Mouse (Mus musculus): ENCODE measurements around the gene Endou.

The Endou gene

DNA sequence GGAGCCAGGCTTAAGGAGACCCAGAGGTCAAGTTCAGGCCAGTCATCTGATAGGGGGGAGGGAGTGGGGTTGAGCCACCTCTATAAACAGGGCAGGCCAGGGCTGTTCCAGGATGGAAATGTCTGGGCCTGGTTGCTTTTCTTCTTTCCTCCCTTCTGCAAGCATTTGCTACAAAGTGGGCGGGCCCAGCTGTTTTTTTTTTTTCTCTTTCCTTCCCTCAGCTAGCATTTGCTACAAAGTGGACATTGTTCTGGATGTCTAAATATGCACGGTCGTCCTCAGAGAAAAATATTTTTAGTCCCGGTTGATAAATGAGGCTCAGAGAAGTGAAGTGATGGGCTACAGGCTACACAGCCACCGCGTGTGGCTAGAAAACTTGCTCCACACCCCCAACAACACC, 23.3 kb upstream of the Endou start:
- DNase-seq = no peak

GRCm38 (mm10) chr15:97752491-97752890, 21.4 kb upstream of the Endou start:
- DNase-seq = peak in 1 of 2 experiments; percentile 42

- DNase-seq = peak in 1 of 2 experiments; percentile 57
Observed at GRCm38 (mm10) chr15:97751676-97752075, 20.5 kb upstream of the Endou start.

- DNase-seq = peak; percentile 80 to 88
Observed at GRCm38 (mm10) chr15:97750697-97751096, 19.6 kb upstream of the Endou start.

DNA sequence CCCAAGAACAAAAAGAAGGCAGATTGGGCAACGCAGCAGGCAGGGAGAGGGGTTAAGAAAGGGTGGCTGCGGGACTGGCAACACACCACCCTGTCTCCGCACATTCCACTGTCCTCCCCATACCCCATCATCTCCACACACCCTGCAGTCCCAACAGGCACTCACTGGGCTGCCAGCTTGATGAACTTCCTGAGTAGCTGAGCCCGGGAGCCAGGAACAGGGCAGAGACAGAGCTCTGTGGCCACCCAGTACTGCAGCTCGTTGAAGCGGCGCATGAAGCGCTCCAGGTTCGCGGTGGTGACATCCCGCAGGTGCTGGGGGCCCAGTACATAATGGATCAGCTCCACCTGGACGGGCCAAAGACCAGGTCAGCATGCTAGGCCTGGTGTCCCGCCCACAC, 18.7 kb upstream of the Endou start:
- DNase-seq = no peak

DNA sequence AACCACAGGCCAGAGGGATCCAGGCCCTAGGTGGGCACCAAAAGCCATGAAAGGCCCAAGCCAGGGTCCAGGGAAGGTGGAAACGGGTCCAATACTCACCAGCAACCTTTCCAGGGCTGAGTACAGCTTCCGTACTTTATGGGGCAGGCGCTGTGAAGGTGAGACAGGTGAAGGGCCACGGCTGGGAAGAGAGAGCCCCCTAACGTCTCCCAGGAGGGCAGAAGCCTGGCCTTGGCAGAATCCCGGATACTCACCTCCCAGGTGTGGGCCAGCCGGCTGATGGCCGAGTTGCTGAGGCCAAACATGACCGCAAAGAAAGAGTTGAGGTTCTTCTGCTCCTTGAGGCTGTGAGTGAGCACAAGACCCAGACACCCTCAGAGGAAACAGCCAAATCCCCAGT, 18.3 kb upstream of the Endou start:
- DNase-seq = no peak

- DNase-seq = no peak
Observed at GRCm38 (mm10) chr15:97748964-97749363, 17.8 kb upstream of the Endou start.

- DNase-seq = no peak
Observed at GRCm38 (mm10) chr15:97748309-97748708, 17.2 kb upstream of the Endou start.

GRCm38 (mm10) chr15:97747486-97747885, 16.3 kb upstream of the Endou start:
- no peak for DNase-seq

GRCm38 (mm10) chr15:97746748-97747147, 15.6 kb upstream of the Endou start:
- DNase-seq = no peak

GRCm38 (mm10) chr15:97746278-97746677, 15.1 kb upstream of the Endou start:
- no peak for DNase-seq

DNA sequence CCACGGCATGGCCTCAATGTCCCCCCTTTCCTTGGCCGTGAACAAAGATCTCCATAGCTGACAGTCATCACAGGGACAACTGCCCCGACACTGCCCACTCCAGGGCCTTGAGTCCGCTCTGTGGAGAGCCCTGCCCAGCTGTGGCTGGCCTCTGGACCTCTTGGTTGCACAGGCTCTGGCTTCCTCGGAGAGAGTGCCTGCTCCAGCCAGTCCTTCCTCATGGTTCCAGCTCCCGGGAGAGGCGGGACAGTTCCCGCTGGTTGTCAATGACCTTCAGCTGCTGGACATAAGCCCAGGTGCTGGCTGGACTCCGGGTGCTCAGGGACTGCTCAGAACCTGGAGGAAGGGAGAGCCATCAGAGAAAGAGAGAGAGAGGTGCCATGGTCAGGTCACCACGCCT, 14.2 kb upstream of the Endou start:
- DNase-seq = peak; percentile 37 to 52

- peak in 1 of 2 experiments; percentile 23 for DNase-seq
Observed at GRCm38 (mm10) chr15:97744930-97745329, 13.8 kb upstream of the Endou start.

DNA sequence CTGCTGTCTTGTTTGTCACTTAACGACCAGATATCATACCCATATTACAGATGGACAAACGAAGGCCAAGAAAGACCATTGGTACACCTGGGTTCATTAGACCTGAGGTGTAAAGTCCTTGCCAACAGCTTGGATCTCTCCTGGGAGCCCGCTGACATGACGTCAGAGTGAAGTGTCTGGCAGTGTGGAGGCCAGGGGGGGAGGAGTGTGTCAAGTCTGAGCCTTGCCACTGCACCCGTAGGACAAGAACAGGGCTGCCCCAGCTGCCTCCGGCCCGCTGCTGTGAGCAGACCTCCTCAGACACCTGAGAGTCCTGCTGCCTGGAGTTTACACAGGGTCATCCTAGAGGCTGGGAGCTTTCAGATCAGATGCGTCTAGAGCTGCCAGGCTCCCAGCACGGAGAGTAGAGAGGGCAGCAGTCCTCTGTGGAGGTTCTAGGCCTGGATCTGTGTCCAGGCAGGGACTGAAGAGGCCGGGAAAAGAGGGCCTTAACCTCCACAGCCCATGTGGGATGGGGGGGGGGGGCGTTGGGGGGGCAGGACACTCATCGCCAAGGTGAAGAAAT, 12.9 kb upstream of the Endou start:
- DNase-seq = no peak

GRCm38 (mm10) chr15:97743210-97743609, 12.1 kb upstream of the Endou start:
- no peak for DNase-seq

DNA sequence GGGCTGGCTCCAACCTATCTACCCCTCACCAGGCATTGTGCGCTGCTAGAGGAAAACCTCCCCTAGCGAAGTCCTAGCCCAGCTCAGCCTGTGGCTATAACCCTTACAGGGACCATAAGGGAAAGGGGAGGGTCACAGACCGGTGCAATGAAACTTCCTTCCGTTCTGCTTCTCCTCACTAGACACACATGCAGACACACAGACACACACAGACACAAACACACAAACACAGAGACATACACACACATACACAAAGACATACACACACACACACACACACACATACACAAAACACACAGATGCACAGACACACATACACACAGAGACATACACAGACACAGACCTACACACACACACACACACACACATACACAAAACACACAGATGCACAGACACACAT, 11.5 kb upstream of the Endou start:
- no peak for DNase-seq

GRCm38 (mm10) chr15:97742074-97742473, 10.9 kb upstream of the Endou start:
- no peak for DNase-seq

DNA sequence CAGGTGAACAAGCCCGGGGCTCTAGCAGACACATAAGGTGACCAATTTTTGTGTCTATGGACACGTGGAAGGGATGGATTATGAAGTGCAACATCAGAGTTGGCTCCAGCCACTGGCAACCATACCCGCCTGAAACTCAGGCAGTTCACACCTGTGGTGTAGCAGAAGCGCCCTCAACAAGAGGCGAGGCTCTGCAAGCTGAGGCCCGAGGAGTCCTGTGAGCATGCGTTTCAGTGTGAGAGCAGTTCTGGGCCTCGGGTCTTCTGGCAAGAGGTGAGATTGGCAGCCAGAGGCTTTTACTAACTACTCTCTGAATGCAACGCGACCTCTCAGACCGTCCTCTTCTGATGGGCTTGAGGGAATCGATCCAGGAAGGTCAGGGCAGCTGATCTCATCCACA, 10.5 kb upstream of the Endou start:
- no peak for DNase-seq

DNA sequence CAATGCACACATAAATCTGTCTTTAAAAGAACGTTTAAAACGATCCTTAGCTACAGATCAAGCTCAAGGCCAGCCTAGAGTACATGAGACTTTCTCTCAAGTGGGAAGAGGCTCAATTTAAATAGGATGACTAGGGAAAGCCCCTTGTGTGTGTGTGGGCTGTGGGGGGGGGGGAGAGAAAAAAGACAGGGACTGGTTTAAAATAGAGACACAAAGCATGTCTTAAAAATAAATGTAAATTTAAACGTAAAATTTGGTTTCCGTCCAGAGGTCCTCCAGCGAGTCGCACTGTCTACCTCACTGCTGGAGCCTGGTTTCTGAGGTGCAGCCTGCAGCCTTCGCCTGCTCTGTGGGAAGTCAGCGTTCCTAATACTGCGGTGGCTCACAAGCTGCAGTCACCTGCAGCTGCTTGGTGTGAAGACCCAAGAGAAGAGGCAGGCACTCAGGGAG, 9.2 kb upstream of the Endou start:
- no peak for DNase-seq

DNA sequence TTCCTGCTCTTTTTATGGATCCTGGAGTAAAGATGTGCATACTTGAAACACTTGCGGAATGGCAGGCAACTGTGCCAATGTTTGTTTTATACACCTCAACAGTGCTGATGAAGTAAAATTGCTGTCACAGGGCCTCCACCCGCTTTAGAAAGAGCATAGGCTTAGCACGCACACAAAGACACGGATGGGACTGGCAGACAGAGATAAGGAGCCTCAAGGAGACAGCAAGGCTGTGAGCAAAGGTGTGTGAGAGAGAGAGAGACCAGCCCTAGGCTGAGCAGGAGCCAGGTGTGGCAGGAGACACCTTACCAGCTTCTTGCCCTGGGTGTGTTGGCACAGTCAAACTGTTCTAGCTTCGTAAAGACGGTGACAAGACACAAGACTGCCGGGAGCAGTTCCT, 7.8 kb upstream of the Endou start:
- no peak for DNase-seq

- DNase-seq = no peak
Observed at GRCm38 (mm10) chr15:97731988-97732387, 849 bp upstream of the Endou start.

GRCm38 (mm10) chr15:97730365-97730764, 774 bp downstream of the Endou start:
- DNase-seq = peak in 1 of 2 experiments; percentile 46

DNA sequence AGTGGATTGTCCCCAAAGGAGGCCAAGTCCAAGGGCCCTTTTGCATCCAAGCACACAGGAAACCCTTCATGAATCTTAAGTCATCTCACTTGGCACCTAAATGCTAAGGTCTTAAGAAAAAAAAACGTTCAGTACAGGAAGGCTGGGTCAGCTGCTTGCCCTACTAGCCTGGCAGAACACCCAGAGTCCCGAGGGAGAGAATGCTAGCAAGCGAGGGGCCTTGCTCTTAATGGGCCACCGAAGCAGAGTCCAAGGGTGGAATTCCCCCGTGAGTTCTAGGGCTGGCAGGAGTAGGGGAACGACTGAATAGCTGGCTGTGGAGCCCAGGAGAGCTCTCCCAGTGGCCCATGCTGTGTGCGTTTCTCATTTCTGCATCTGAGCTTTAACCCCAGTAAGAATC, 2.3 kb downstream of the Endou start:
- peak in 1 of 2 experiments; percentile 32 for DNase-seq

DNA sequence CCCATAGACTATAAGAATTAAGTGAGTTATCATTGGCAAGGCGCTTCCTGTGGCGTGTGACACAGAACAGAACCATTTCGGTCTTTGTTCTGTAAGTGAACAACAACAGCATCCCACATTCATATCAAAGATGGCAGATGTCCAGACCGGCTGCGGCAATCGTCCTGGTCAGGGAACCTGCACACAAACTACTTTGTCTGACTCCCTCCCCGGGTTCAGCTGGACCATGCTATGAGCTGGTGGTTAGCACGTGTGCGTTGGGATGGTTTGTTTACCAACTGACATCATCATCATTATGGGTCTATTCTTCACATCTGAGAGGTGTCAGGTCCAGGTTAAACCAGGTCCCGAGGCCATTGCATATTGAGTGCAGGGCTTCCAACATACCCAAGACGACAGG, 2.7 kb downstream of the Endou start:
- DNase-seq = no peak

DNA sequence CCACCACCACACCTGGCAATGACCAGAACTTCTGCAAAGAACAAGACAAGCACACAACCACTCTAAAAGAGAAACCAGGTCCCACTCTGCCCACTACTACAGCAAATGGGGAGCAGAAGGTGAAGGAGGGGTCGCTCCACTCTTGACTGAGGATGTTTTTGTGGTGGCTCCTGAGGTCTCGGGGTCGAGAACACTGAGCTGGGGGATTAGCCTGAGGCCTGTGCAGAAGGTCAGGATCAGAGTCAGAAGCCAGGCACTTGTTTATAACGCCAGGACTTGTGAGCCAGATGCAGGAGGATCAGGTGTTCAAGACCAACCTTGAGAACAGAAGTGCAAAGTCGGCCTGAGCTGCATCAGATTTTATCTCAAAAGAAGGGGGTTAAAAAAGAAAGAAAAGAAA, 3.6 kb downstream of the Endou start:
- DNase-seq = no peak

Measured in kidney, postnatal 4 days (tissue).